Mouse (Mus musculus) liver, embryonic 16.5 days (tissue): ENCODE results near the gene Cnih2. TPM values are rescaled to one million over a fixed set of nuclear protein-coding genes. Genes with fewer than 3 reads are reported as not detected.

Source experiments
- ATAC-seq: fragments of 200-750 bp; cut with Nextera tagmentation; 2 replicates; pipeline ENCODE4 v1.8.0; 2017; ENCODE audit warnings: low read depth, mild to moderate bottlenecking, moderate number of reproducible peaks, moderate library complexity
- H3K27ac ChIP-seq: fragments of 300-500 bp; sonication (generic); 2 replicates; pipeline ENCODE4 v1.5.1; 2014; ENCODE audit warnings: mild to moderate bottlenecking, low read length
- H3K27me3 ChIP-seq: fragments of 300-500 bp; sonication (generic); 2 replicates; pipeline ENCODE4 v1.6.1; 2014; ENCODE audit warnings: low read depth, low read length, mixed read lengths; ENCODE audit not compliant: control insufficient read depth, insufficient read depth
- H3K36me3 ChIP-seq: fragments of 300-500 bp; sonication (generic); 2 replicates; pipeline ENCODE4 v1.6.1; 2014; ENCODE audit warnings: mild to moderate bottlenecking; ENCODE audit not compliant: control insufficient read depth, insufficient read depth
- H3K4me1 ChIP-seq: fragments of 300-500 bp; sonication (generic); 2 replicates; pipeline ENCODE4 v1.6.1; 2014; ENCODE audit warnings: low read depth, low read length, mixed read lengths; ENCODE audit not compliant: control insufficient read depth
- H3K4me2 ChIP-seq: fragments of 300-500 bp; sonication (generic); 2 replicates; pipeline ENCODE4 v1.6.1; 2014; ENCODE audit warnings: low read depth, low read length, mixed read lengths
- H3K4me3 ChIP-seq: fragments of 300-500 bp; sonication (generic); 2 replicates; pipeline ENCODE4 v1.5.1; 2014; ENCODE audit warnings: low read depth, mild to moderate bottlenecking, low read length
- H3K9ac ChIP-seq: fragments of 300-500 bp; sonication (generic); 2 replicates; pipeline ENCODE4 v1.6.1; 2014; ENCODE audit warnings: low read depth, low read length
- H3K9me3 ChIP-seq: fragments of 300-500 bp; sonication (generic); replicated peaks from 2 replicates; pipeline ENCODE4 v1.6.1; 2016; ENCODE audit warnings: low read length; ENCODE audit not compliant: control insufficient read depth
- WGBS: fragments of 180-500 bp; shearing (Covaris S2); extraction: QIAGEN DNeasy Blood & Tissue Kit; methylation state at CpG from one replicate; pipeline ENCODE4 v1.1.7; 2014; ENCODE audit not compliant: insufficient replicate concordance; 5-methylcytosine and 5-hydroxymethylcytosine counted together
- polyA plus RNA-seq: library from polyadenylated mRNA; unstranded; fragments of >200 nt; fragmentation: Nextera tagmentation; extraction: Ambion mirVana; gene quantifications from 2 replicates; pipeline ENCODE4 v1.2.1, GENCODE M21; 2015

Gene Cnih2
- polyA plus RNA-seq, 1 experiment from 2014 or later = 0.40 TPM

GRCm38 (mm10) chr19:5072389-5073019 lies 25.8 kb downstream of the Cnih2 start:
- H3K4me2 ChIP-seq = peak overlapping the region; percentile 86
- WGBS = 3% methylated on average over 20 of the region's 20 CpGs
- 0 out of 2 replicates have a peak overlapping the region, but pooled peaks have one; percentile 27 for H3K27ac ChIP-seq
- peak overlapping the region; percentile 1; the same call in 1 of the 2 replicates for H3K9ac ChIP-seq
- no peaks in the 10 kb centered on the region for H3K9me3 ChIP-seq
- peaks cover 35% of the 10 kb centered on the region for H3K4me1 ChIP-seq
- H3K4me3 ChIP-seq = peak overlapping the region; percentile 59
- no peaks in the 10 kb centered on the region for H3K36me3 ChIP-seq
- peaks cover 39% of the 10 kb centered on the region for H3K27me3 ChIP-seq
- no peak; the same call in 1 of the 2 replicates for ATAC-seq

DNA sequence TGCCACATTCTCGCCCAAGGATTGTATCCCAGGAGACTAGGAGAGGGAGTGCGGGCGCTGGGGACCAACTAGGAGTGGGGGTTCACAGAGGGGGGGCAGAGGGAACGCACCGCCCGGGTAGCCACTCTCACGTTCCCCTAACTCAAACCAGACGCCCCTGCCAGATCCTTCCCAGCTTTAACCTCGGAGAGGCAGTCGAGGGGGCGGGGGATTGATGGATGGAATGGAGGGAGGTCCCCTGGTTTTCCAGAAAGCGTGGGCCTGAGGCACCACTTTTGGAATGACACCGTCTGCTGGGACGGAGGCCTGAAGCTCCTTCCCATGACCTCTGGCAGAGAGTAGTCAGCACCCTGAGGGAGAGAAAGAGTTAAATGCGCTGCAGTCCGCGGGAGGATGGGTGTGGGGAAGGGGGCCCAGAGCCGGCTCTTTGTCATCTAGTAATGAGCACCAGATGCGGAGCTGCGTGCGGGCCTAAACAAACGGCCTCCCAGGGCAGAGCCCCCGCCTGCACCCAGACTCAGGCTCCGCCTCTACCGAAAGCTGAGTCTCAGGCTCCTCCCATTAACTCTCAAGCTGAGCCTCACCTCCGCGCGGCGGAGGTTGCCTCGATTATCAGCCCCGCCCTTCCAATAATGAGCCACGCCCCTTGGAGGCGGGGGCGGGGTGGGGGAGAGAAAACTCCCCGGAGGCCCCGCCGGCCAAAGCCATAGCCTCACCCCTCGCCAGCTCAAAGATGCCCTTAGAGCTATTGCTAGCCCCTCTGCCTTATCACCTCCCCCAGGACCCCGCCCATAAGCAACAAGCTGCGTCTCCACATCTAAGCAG lies 26.6 kb downstream of the Cnih2 start:
- ATAC-seq = peak; percentile 73
- peaks cover 42% of the 10 kb centered on the region for H3K4me1 ChIP-seq

DNA sequence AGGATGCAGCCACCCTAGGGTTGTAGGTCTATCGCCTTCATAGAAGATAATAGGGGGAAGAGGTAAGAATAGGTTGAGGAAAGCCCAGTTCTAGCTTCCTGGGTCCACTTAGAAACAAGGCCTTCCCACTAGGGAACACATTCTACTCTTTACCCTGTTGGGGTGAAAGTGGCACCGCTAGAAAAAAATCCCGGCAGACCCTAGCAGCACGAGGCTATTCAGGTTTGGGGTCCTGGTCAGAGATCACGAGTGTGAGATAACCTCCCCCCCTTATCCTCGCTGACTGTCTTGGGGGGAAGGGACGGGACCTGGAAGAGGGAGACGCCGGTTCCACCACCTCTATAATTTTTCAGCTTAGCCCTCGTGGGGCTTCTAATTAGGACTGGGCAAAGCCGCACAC lies 27.2 kb downstream of the Cnih2 start:
- no peaks in the 10 kb centered on the region for H3K36me3 ChIP-seq
- H3K27me3 ChIP-seq = peaks cover 45% of the 10 kb centered on the region
- no peak for ATAC-seq
- H3K9ac ChIP-seq = no peak overlapping the region
- H3K4me2 ChIP-seq = peak overlapping the region; percentile 86
- H3K9me3 ChIP-seq = no peaks in the 10 kb centered on the region
- peaks cover 43% of the 10 kb centered on the region for H3K4me1 ChIP-seq
- WGBS = 24% methylated on average over 11 of the region's 11 CpGs
- no peak overlapping the region for H3K27ac ChIP-seq
- no peak overlapping the region for H3K4me3 ChIP-seq

More for the DNA sequence above, 26.6 kb downstream of the Cnih2 start:
- Histone ChIP-seq H3K4me2 (peak overlapping the region; percentile 86), H3K27me3 (peaks cover 45% of the 10 kb centered on the region), H3K9me3 (no peaks in the 10 kb centered on the region), H3K9ac (peak overlapping the region; percentile 44; the same call in 1 of the 2 replicates), H3K27ac (0 out of 2 replicates have a peak overlapping the region, but pooled peaks have one; percentile 27), H3K36me3 (no peaks in the 10 kb centered on the region), H3K4me3 (peak overlapping the region; percentile 59)
- WGBS = 3% methylated on average over 40 of the region's 40 CpGs

GRCm38 (mm10) chr19:5069978-5070377 lies 28.3 kb downstream of the Cnih2 start:
- H3K9ac ChIP-seq = no peak overlapping the region
- H3K4me2 ChIP-seq = no peak overlapping the region
- ATAC-seq = no peak
- H3K27me3 ChIP-seq = peaks cover 45% of the 10 kb centered on the region
- no peak overlapping the region for H3K4me3 ChIP-seq
- H3K9me3 ChIP-seq = no peaks in the 10 kb centered on the region
- no peak overlapping the region for H3K27ac ChIP-seq
- WGBS = 69% methylated on average over 7 of the region's 7 CpGs
- H3K36me3 ChIP-seq = no peaks in the 10 kb centered on the region
- H3K4me1 ChIP-seq = peaks cover 47% of the 10 kb centered on the region

DNA sequence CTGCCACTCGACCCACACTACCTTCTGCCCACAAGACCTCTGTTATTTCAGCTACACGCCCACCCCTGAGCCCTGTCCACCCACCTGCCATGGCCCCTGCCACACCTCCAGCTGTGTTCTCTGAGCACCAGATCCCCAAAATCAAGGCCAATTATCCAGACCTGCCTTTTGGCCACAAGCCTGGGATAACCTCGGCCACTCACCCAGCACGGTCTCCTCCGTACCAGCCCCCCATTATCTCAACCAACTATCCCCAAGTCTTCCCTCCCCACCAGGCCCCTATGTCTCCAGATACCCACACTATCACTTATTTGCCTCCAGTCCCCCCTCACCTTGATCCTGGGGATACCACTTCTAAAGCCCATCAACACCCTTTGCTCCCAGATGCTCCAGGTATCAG lies 28.8 kb downstream of the Cnih2 start:
- Histone ChIP-seq H3K9ac (no peak overlapping the region), H3K27me3 (peaks cover 45% of the 10 kb centered on the region), H3K27ac (no peak overlapping the region), H3K4me1 (peaks cover 48% of the 10 kb centered on the region), H3K4me2 (no peak overlapping the region), H3K9me3 (no peaks in the 10 kb centered on the region), H3K4me3 (no peak overlapping the region), H3K36me3 (no peaks in the 10 kb centered on the region)
- 71% methylated on average over 5 of the region's 5 CpGs for WGBS
- ATAC-seq = no peak

DNA sequence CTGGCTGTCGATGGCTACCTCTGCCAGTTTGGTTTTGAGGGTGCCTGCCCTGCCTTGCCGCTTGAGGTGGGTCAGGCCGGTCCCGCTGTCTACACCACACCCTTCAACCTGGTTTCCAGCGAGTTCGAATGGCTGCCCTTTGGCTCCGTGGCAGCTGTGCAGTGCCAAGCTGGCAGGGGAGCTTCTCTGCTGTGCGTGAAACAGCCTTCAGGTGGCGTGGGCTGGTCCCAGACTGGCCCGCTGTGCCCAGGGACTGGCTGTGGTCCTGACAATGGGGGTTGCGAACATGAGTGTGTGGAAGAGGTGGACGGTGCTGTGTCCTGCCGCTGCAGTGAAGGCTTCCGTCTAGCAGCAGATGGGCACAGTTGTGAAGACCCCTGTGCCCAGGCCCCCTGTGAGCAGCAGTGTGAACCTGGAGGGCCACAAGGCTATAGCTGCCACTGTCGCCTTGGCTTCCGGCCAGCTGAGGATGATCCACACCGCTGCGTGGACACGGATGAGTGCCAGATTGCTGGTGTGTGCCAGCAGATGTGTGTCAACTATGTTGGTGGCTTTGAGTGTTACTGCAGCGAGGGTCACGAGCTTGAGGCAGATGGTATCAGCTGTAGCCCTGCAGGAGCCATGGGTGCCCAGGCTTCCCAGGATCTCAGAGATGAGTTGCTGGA lies 29.6 kb downstream of the Cnih2 start:
- peak overlapping the region; percentile 52 for H3K4me3 ChIP-seq
- H3K27me3 ChIP-seq = peaks cover 42% of the 10 kb centered on the region
- H3K36me3 ChIP-seq = no peaks in the 10 kb centered on the region
- H3K27ac ChIP-seq = no peak overlapping the region
- WGBS = 41% methylated on average over 21 of the region's 21 CpGs
- ATAC-seq = no peak
- peak overlapping the region; percentile 74 for H3K4me2 ChIP-seq
- peak overlapping the region; percentile 57 for H3K9ac ChIP-seq
- H3K4me1 ChIP-seq = peaks cover 48% of the 10 kb centered on the region
- H3K9me3 ChIP-seq = no peaks in the 10 kb centered on the region

DNA sequence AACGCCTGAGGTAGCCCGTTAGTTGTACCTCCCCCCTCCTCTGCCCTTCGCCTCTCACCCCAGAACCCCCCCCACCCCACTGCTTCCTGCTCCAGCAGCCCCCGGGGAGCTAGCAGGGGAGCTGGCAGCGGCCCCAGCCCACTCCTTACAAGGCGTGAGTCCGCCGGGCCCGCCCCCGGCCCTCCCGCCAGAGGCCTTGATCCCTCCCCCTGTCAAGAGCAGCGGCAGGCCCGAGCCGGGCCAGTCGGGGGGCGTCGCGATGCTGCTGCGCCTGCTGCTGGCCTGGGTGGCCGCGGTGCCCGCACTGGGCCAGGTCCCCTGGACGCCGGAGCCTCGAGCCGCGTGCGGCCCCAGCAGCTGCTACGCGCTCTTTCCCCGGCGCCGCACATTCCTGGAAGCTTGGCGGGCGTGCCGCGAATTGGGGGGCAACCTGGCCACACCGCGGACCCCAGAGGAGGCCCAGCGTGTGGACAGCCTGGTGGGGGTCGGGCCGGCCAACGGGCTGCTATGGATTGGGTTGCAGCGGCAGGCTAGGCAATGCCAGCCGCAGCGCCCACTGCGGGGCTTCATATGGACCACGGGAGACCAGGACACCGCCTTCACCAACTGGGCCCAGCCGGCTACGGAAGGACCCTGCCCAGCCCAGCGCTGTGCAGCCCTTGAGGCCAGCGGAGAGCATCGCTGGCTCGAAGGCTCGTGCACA lies 30.3 kb downstream of the Cnih2 start, which contains the start of gene Cd248:
Cd248 (plus strand) TSS at position 212 of the 703 bp plus-strand sequence.
- H3K4me1 ChIP-seq = peaks cover 47% of the 10 kb centered on the region
- no peaks in the 10 kb centered on the region for H3K9me3 ChIP-seq
- peak within 1 kb of the TSS; percentile 52 for H3K4me3 ChIP-seq
- peak within 1 kb of the TSS; percentile 57 for H3K9ac ChIP-seq
- peak within 1 kb of the TSS; percentile 75 for H3K27ac ChIP-seq
- no peaks in the 10 kb centered on the region for H3K36me3 ChIP-seq
- 2% methylated on average over 53 of the region's 56 CpGs for WGBS
- peak within 1 kb of the TSS; percentile 74 for H3K4me2 ChIP-seq
- peak; percentile 14; the same call in 1 of the 2 replicates for ATAC-seq
- peaks cover 41% of the 10 kb centered on the region for H3K27me3 ChIP-seq

GRCm38 (mm10) chr19:5067040-5067799 lies 31.1 kb downstream of the Cnih2 start:
- H3K27ac ChIP-seq = peak overlapping the region; percentile 75
- H3K4me3 ChIP-seq = peak overlapping the region; percentile 52
- WGBS = 5% methylated on average over 15 of the region's 15 CpGs
- peak; percentile 78 for ATAC-seq
- no peak overlapping the region; the same call in 1 of the 2 replicates for H3K9ac ChIP-seq
- no peaks in the 10 kb centered on the region for H3K36me3 ChIP-seq
- H3K9me3 ChIP-seq = no peaks in the 10 kb centered on the region
- peaks cover 41% of the 10 kb centered on the region for H3K27me3 ChIP-seq
- peak overlapping the region; percentile 74 for H3K4me2 ChIP-seq
- peaks cover 39% of the 10 kb centered on the region for H3K4me1 ChIP-seq
